Mouse (Mus musculus) liver, embryonic 14.5 days (tissue): ENCODE data around the gene Dennd2c. TPM values are rescaled to one million over a fixed set of nuclear protein-coding genes. Genes with fewer than 3 reads are reported as not detected.

ENCODE experiments used
- ATAC-seq: fragments of 200-750 bp; cut with Nextera tagmentation; 2 replicates; pipeline ENCODE4 v1.8.0; 2017; ENCODE audit warnings: moderate number of reproducible peaks, mild to moderate bottlenecking, moderate library complexity; ENCODE audit not compliant: insufficient read depth
- DNase-seq, 3 experiments: peaks; one replicate each; pipeline ENCODE4 v3.0.0-alpha.2; 2012 to 2013; ENCODE audit warnings: low read depth in 3 of 3, low spot score in 3 of 3
- H3K27ac ChIP-seq: fragments of 300-500 bp; sonication (generic); 2 replicates; pipeline ENCODE4 v1.5.1; 2014; ENCODE audit warnings: moderate library complexity, mild to moderate bottlenecking, control low read depth, inconsistent platforms
- H3K27me3 ChIP-seq: fragments of 300-500 bp; sonication (generic); 2 replicates; pipeline ENCODE4 v1.6.1; 2014; ENCODE audit warnings: mild to moderate bottlenecking, low read length, moderate library complexity; ENCODE audit not compliant: control insufficient read depth, insufficient read depth
- H3K36me3 ChIP-seq: fragments of 300-500 bp; sonication (generic); replicated peaks from 2 replicates; pipeline ENCODE4 v1.6.1; 2014; ENCODE audit warnings: low read depth; ENCODE audit not compliant: control insufficient read depth, insufficient read depth
- H3K4me1 ChIP-seq, 2 experiments: fragments of 200-500 bp in 1 of 2; fragments of 300-500 bp in 1 of 2; sonication (generic) in 1 of 2; replicated peaks; 2 replicates each; pipeline ENCODE4 v1.6.1; 2012 to 2014; ENCODE audit warnings: antibody characterized with exemption in 1 of 2, inconsistent platforms in 1 of 2, low read length in 1 of 2; ENCODE audit not compliant: control insufficient read depth in 2 of 2, insufficient read depth in 2 of 2
- H3K4me2 ChIP-seq: fragments of 300-500 bp; sonication (generic); 2 replicates; pipeline ENCODE4 v1.6.1; 2014; ENCODE audit warnings: low read depth, mild to moderate bottlenecking, control low read depth, moderate library complexity
- H3K4me3 ChIP-seq, 2 experiments: fragments of 200-500 bp in 1 of 2; fragments of 300-500 bp in 1 of 2; sonication (generic) in 1 of 2; 2 replicates each; pipeline ENCODE4 v1.5.1; 2012 to 2014; ENCODE audit warnings: low read depth in 2 of 2, low read length in 2 of 2, mild to moderate bottlenecking in 2 of 2, control low read depth in 1 of 2, inconsistent platforms in 1 of 2, moderate library complexity in 1 of 2; ENCODE audit not compliant: insufficient read depth in 1 of 2
- H3K9ac ChIP-seq: fragments of 300-500 bp; sonication (generic); replicated peaks from 2 replicates; pipeline ENCODE4 v1.6.1; 2014; ENCODE audit warnings: mild to moderate bottlenecking, control low read depth, moderate library complexity
- H3K9me3 ChIP-seq: fragments of 300-500 bp; sonication (generic); 2 replicates; pipeline ENCODE4 v1.6.1; 2016; ENCODE audit warnings: low read length, mixed read lengths; ENCODE audit not compliant: control insufficient read depth
- CTCF ChIP-seq: IDR thresholded peaks from 2 replicates; pipeline ENCODE4 v1.5.1; 2016; ENCODE audit warnings: antibody characterized with exemption, low read depth, control low read depth
- EP300 ChIP-seq: IDR thresholded peaks from 2 replicates; pipeline ENCODE4 v1.6.1; 2016; ENCODE audit warnings: antibody characterized with exemption, low read depth
- WGBS: fragments of 180-500 bp; shearing (Covaris S2); extraction: QIAGEN DNeasy Blood & Tissue Kit; methylation state at CpG from one replicate; pipeline ENCODE4 v1.1.7; 2014; ENCODE audit not compliant: insufficient replicate concordance; 5-methylcytosine and 5-hydroxymethylcytosine counted together
- polyA plus RNA-seq, 2 experiments: library from polyadenylated mRNA; depleted of rRNA in 1 of 2; stranded (reverse) in 1 of 2; unstranded in 1 of 2; fragments of >200 nt; fragmentation: Nextera tagmentation in 1 of 2; extraction: Ambion mirVana in 1 of 2; gene quantifications; 2 replicates each; pipeline versions ENCODE4 v1.2.1 to v1.2.3; 2012 to 2014

The Dennd2c gene
- polyA plus RNA-seq, 2 experiments: 6.6 to 7.4 TPM

- H3K9ac ChIP-seq: peak overlapping the region; percentile 27; the same call in 1 of the 2 replicates
- peaks cover 41 to 60% of the 10 kb centered on the region in 2 experiments for H3K4me1 ChIP-seq
- TF ChIP-seq CTCF: no peak
- TF ChIP-seq EP300: no peak
- H3K36me3 ChIP-seq: peaks cover 15% of the 10 kb centered on the region
- H3K27me3 ChIP-seq: no peaks in the 10 kb centered on the region
- no peak for ATAC-seq
- H3K9me3 ChIP-seq: no peaks in the 10 kb centered on the region
- peak overlapping the region; percentile 100 for H3K27ac ChIP-seq
- H3K4me3 ChIP-seq: no peak overlapping the region
- H3K4me2 ChIP-seq: no peak overlapping the region; the same call in 1 of the 2 replicates
- no peak for DNase-seq
- WGBS: 80% methylated on average over 5 of the region's 5 CpGs
Measured at GRCm38 (mm10) chr3:103127721-103128120, 25.3 kb downstream of the Dennd2c start.

DNA sequence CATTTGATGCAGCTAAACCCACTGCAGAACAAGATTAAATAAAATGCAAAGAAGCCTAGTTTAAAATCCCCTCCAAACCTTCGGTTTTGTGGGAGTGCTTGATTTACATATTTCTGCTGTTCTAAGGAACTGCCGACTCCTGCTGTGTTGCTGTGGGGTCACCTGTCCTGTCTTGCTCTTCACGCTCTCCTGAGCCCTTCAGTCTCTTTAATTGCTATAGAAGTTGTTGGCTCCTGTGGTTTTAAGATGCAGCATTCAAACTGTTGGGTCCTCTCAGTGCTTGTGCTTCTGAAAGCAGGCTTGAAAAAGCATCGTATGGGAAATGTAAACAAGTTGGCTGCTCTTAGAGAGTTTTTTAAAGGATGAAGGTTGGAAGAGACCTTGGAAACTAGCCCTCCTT is 25.8 kb downstream of the Dennd2c start:
- Histone ChIP-seq H3K9ac (peak overlapping the region; percentile 87), H3K4me1 (peaks cover 41 to 60% of the 10 kb centered on the region in 2 experiments), H3K27me3 (no peaks in the 10 kb centered on the region), H3K36me3 (peaks cover 17% of the 10 kb centered on the region), H3K4me2 (peak overlapping the region; percentile 87), H3K4me3 (no peak overlapping the region), H3K27ac (peak overlapping the region; percentile 100), H3K9me3 (no peaks in the 10 kb centered on the region)
- WGBS: 56% methylated on average over 4 of the region's 4 CpGs
- no peak for DNase-seq
- TF ChIP-seq EP300 (no peak), CTCF (no peak)
- no peak for ATAC-seq

- H3K36me3 ChIP-seq: peaks cover 23% of the 10 kb centered on the region
- peak overlapping the region; percentile 87 for H3K9ac ChIP-seq
- H3K4me2 ChIP-seq: peak overlapping the region; percentile 87
- H3K9me3 ChIP-seq: no peaks in the 10 kb centered on the region
- no peaks in the 10 kb centered on the region for H3K27me3 ChIP-seq
- TF ChIP-seq EP300 (peak; percentile 91), CTCF (0 out of 2 replicates have a peak, but pooled peaks have one; percentile 13)
- ATAC-seq (peak; percentile 93), DNase-seq (peak; percentile 93 to 95 (median 94))
- WGBS: 15% methylated on average over 8 of the region's 8 CpGs
- peak overlapping the region; percentile 42 to 79 for H3K4me3 ChIP-seq
- H3K4me1 ChIP-seq: peaks cover 41 to 54% of the 10 kb centered on the region in 2 experiments
- H3K27ac ChIP-seq: peak overlapping the region; percentile 100
Measured at GRCm38 (mm10) chr3:103129367-103130159, 27.2 kb downstream of the Dennd2c start.

DNA sequence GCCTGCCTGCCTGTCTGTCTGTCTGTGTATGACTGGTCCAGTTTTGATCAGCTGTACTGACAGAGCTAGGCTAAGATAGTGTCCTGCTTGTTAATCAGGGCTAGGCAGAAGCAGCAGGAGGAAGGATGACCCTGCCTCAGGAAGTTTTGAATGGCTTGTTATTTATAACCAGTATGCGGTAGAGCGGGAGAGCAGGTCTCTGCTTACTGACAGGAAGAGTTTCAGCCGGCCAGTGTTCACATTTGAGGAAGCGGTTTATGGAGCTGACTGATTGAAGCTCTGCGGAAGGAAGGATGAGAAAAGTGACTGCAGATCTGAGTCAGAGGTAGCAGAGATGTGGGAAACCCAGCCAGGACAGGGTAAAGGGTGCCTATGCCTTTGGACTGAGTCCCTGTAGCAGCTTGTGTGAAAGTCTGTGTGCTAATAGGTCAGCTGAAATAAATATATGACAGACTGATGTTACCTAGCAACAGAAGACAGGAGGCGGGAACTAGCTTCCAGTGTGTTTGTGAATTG is 27.9 kb downstream of the Dennd2c start:
- H3K4me2 ChIP-seq: peak overlapping the region; percentile 87
- TF ChIP-seq CTCF: no peak
- TF ChIP-seq EP300: peak; percentile 83
- WGBS: 9% methylated on average over 6 of the region's 6 CpGs
- no peaks in the 10 kb centered on the region for H3K27me3 ChIP-seq
- H3K4me3 ChIP-seq: peak overlapping the region; percentile 65 to 79
- ATAC-seq (peak; percentile 89), DNase-seq (peak; percentile 66 to 73 (median 70))
- peaks cover 41 to 54% of the 10 kb centered on the region in 2 experiments for H3K4me1 ChIP-seq
- peak overlapping the region; percentile 100 for H3K27ac ChIP-seq
- H3K36me3 ChIP-seq: peaks cover 23% of the 10 kb centered on the region
- no peaks in the 10 kb centered on the region for H3K9me3 ChIP-seq
- H3K9ac ChIP-seq: peak overlapping the region; percentile 87

DNA sequence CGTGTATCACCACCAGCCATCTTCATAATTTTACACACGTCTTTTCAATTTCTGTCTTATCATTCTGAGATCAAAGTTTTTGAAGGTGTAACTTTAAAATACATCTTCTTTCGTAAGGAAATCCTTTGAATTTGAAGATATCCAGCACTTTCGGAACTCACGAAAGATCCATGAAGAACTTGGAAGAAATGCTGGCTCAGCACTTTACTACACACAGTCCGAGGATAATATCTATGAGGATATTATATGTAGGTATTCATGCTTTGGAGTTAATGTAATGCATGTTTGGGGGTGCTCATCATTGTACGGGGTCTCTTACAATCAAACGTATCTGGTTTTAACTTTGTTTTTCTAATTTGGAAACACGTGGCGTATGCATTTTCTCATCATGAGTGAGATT is 30.7 kb downstream of the Dennd2c start:
- 90% methylated on average over 10 of the region's 10 CpGs for WGBS
- Histone ChIP-seq H3K9ac (no peak overlapping the region), H3K36me3 (peaks cover 37% of the 10 kb centered on the region), H3K9me3 (no peaks in the 10 kb centered on the region), H3K4me1 (peaks cover 33 to 41% of the 10 kb centered on the region in 2 experiments), H3K4me3 (peak overlapping the region in 1 of 2 experiments; percentile 65; a peak in 2 of 4 replicates), H3K27me3 (no peaks in the 10 kb centered on the region), H3K27ac (no peak overlapping the region; the same call in 1 of the 2 replicates), H3K4me2 (peak overlapping the region; percentile 87)
- DNase-seq (no peak), ATAC-seq (no peak)
- TF ChIP-seq EP300: no peak
- TF ChIP-seq CTCF: no peak
